Mouse (Mus musculus) effector memory CD4-positive, alpha-beta T cell, adult 5 months (primary cell): ENCODE data around the gene Stambp. TPM values are rescaled to one million over a fixed set of nuclear protein-coding genes. Genes with fewer than 3 reads are reported as not detected.

Experiments used
- polyA plus RNA-seq: library from polyadenylated mRNA; unstranded; fragments of 100-300 nt; shearing (Covaris generic); gene quantifications from one replicate; pipeline ENCODE4 v1.2.1, GENCODE M21; 2017

The Stambp gene
- polyA plus RNA-seq, result 23.2 TPM

DNA sequence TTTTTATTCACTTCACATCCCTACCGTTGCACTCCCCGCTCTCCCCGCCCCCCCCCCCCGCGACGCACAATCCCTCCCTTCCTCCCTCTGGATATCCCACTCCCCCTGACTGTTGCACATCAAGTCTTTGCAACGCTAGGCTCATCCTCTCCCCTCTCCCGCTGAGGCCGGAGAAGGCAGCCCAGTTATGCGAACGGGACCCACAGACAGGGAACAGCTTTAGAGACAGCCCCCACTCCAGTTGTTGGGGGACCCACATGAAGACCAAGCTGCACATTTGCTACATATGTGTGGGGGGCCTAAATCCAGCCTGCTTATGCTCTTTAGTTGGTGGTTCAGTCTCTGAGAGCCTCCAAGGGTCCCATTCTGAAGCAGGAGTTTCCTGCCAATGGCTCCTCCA is at the start of gene Stambp:
Gene Stambp (minus strand): TSS at position 59 of the 400 bp plus-strand sequence.

DNA sequence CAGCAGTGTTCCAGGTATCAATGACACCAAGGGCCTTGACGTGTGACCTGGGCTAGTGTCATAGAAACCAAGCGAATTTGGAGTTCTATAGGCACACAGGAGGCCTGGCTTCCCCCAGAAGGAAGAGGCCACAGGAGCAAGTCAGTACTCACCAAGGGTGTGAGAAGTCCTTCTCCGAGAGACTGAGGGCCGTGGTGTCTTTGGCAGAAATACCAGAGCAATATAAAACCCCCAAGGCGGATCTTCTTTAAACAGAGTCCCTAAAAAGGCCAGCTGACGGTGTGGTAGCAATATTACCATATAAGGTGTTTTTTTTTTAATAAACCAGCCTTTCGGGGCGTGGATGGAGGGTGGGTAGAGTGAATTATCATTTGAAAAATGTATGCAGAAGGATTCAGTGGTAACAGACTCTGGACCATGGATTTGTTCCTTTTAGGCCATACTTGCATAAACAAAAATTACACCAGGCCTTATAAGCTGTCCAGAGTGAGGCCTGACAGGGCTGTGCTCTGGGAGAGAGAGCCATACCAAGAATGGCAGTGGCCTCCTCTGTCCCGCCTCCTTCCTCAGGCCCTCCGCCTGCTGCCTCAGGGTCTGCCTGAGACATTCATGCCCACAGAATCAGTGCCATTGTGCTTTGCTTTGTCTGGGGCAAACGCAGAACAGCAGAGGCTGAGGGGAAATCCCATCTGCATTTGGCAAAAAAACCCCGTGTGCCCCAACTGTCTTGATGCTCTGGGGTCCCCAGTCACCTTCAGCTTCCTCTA is 36.3 kb downstream of the Stambp start, which contains the start of gene Actg2:
Gene Actg2 (minus strand): TSS at position 238 of the 767 bp plus-strand sequence.

DNA sequence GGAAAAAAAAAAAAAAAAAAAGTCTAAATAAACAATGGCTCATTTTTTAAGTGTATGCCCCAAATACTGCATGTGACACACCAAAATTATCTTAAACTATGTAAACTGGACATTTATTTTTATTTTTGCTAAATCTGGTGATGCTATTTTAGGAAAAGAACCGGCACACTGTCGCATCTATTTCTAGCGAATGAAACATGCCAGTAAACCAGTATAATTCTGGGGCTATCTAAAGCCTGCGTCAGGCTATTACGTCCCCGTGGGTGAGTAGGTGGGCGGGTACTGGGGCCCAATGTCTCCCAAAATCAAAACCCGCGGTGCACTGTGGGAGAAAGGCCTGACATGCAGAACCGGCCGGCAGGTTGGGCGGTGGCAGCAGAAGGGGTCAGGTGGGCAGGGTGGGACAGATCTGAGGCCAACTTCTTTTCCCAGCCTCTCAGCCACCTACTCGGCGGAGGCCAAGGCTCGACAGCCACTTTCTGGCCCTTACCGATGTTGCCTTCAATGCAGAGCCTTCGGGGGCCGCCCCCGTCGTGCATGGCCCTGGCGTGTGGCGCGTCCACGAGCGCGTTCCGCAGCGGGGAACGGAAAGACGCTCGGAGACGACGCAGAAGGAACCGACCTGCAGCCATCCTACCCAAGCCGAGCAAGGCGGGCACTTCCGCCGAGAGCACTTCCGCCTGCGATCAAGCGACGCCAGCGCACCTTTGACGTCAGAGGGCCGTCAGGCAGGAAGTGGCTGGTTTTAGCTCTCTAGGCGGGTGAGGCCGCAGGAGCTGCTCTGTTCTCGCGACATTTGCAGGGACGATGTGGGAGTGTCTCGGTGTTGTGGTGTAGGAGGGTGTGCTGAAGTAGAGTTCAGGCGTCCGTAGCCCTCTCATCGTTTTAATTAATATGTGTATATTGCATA is 66.0 kb downstream of the Stambp start, which contains the start of gene Dguok:
Gene Dguok (minus strand): TSS at position 712 of the 910 bp plus-strand sequence.

Other genes starting within 250 kb of the Stambp start
- gene Mthfd2, start 246.8 kb downstream of the Stambp start, polyA plus RNA-seq, result 63.8 TPM
- gene Mob1a, start 246.7 kb downstream of the Stambp start, polyA plus RNA-seq, result 176 TPM
- 74.8 TPM for gene Bola3, start 223.6 kb downstream of the Stambp start, polyA plus RNA-seq
- 45.6 TPM for gene Tet3, start 113.6 kb downstream of the Stambp start, polyA plus RNA-seq
- gene Dguok, start 65.8 kb downstream of the Stambp start, polyA plus RNA-seq, result 83.1 TPM
- 0.55 TPM for gene Actg2, start 36.5 kb downstream of the Stambp start, polyA plus RNA-seq
- not detected for gene Clec4f, start 83.5 kb upstream of the Stambp start, polyA plus RNA-seq
- gene Cd207, start 105.1 kb upstream of the Stambp start, polyA plus RNA-seq, result not detected
- gene Vax2, start 138.5 kb upstream of the Stambp start, polyA plus RNA-seq, result 4.3 TPM
- gene Atp6v1b1, start 170.3 kb upstream of the Stambp start, polyA plus RNA-seq, result 0.47 TPM
- gene Ankrd53, start 189.9 kb upstream of the Stambp start, polyA plus RNA-seq, result not detected
- gene Tex261, start 203.1 kb upstream of the Stambp start, polyA plus RNA-seq, result 64.6 TPM
- gene Nagk, start 222.3 kb upstream of the Stambp start, polyA plus RNA-seq, result 12.7 TPM